Mouse (Mus musculus) heart, embryonic 13.5 days (tissue): Measurements from ENCODE around the gene Serpinb6b. TPM values are rescaled to one million over a fixed set of nuclear protein-coding genes. Genes with fewer than 3 reads are reported as not detected.

Experiments
- ATAC-seq: fragments of 200-750 bp; cut with Nextera tagmentation; 2 replicates; pipeline ENCODE4 v1.8.0; 2017; ENCODE audit warnings: moderate TSS enrichment; ENCODE audit not compliant: insufficient number of reproducible peaks, low FRiP score, low TSS enrichment; ENCODE audit errors: extremely low read depth
- H3K27ac ChIP-seq: fragments of 300-500 bp; sonication (generic); replicated peaks from 2 replicates; pipeline ENCODE4 v1.5.1; 2015; ENCODE audit warnings: moderate library complexity, mild to moderate bottlenecking, inconsistent platforms
- H3K27me3 ChIP-seq: fragments of 300-500 bp; sonication (generic); replicated peaks from 2 replicates; pipeline ENCODE4 v1.6.1; 2015; ENCODE audit warnings: mild to moderate bottlenecking, inconsistent platforms
- H3K36me3 ChIP-seq: fragments of 300-500 bp; sonication (generic); 2 replicates; pipeline ENCODE4 v1.6.1; 2015; ENCODE audit warnings: mild to moderate bottlenecking, inconsistent platforms
- H3K4me1 ChIP-seq: fragments of 300-500 bp; sonication (generic); 2 replicates; pipeline ENCODE4 v1.6.1; 2015; ENCODE audit warnings: inconsistent platforms
- H3K4me2 ChIP-seq: fragments of 300-500 bp; sonication (generic); 2 replicates; pipeline ENCODE4 v1.6.1; 2015; ENCODE audit warnings: inconsistent platforms, mild to moderate bottlenecking, moderate library complexity
- H3K4me3 ChIP-seq: fragments of 300-500 bp; sonication (generic); 2 replicates; pipeline ENCODE4 v1.5.1; 2015; ENCODE audit warnings: moderate library complexity, mild to moderate bottlenecking, inconsistent platforms
- H3K9ac ChIP-seq: fragments of 300-500 bp; sonication (generic); 2 replicates; pipeline ENCODE4 v1.6.1; 2015; ENCODE audit warnings: inconsistent platforms, mild to moderate bottlenecking, moderate library complexity
- H3K9me3 ChIP-seq: fragments of 300-500 bp; sonication (generic); 2 replicates; pipeline ENCODE4 v1.6.1; 2016; ENCODE audit warnings: inconsistent platforms
- whole genome bisulfite sequencing: fragments of 180-500 bp; shearing (Covaris S2); methylation state at CpG from one replicate; pipeline ENCODE4 v1.1.7; 2015; ENCODE audit warnings: mixed read lengths; 5-methylcytosine and 5-hydroxymethylcytosine counted together
- polyA plus RNA-seq: library from polyadenylated mRNA; unstranded; fragments of >200 nt; fragmentation: Nextera tagmentation; extraction: Ambion mirVana; gene quantifications from 2 replicates; pipeline ENCODE4 v1.2.1, GENCODE M21; 2015

Gene Serpinb6b
- polyA plus RNA-seq, 1 experiment from 2014 or later = 18.0 TPM

- ATAC-seq = no peak
- Histone ChIP-seq H3K4me1 (peaks cover 26% of the 10 kb centered on the region), H3K36me3 (peaks cover 23% of the 10 kb centered on the region), H3K27ac (no peak overlapping the region; the same call in 1 of the 2 replicates), H3K27me3 (no peaks in the 10 kb centered on the region), H3K9me3 (no peaks in the 10 kb centered on the region), H3K9ac (0 out of 2 replicates have a peak overlapping the region, but pooled peaks have one; percentile 83), H3K4me3 (no peak overlapping the region), H3K4me2 (peak overlapping the region; percentile 76)
- WGBS = 63% methylated on average over 2 of the region's 2 CpGs
Measured at GRCm38 (mm10) chr13:33005501-33006075, 40.6 kb downstream of the Serpinb6b start.

- 69% methylated on average over 3 of the region's 3 CpGs for WGBS
- Histone ChIP-seq H3K27ac (no peak overlapping the region), H3K4me2 (no peak overlapping the region), H3K9ac (no peak overlapping the region), H3K4me3 (no peak overlapping the region), H3K36me3 (peaks cover 26% of the 10 kb centered on the region), H3K27me3 (no peaks in the 10 kb centered on the region), H3K9me3 (no peaks in the 10 kb centered on the region), H3K4me1 (peaks cover 26% of the 10 kb centered on the region)
- no peak for ATAC-seq
Measured at GRCm38 (mm10) chr13:33006555-33006954, 41.5 kb downstream of the Serpinb6b start.

GRCm38 (mm10) chr13:33012395-33012794, 47.4 kb downstream of the Serpinb6b start:
- Histone ChIP-seq H3K9me3 (no peaks in the 10 kb centered on the region), H3K4me1 (no peaks in the 10 kb centered on the region), H3K4me2 (no peak overlapping the region), H3K27ac (no peak overlapping the region), H3K27me3 (no peaks in the 10 kb centered on the region), H3K9ac (no peak overlapping the region), H3K4me3 (no peak overlapping the region), H3K36me3 (peaks cover 52% of the 10 kb centered on the region)
- ATAC-seq = no peak
- WGBS = 45% methylated on average over 1 of the region's 1 CpGs

- Histone ChIP-seq H3K9ac (no peak overlapping the region), H3K4me3 (no peak overlapping the region), H3K9me3 (no peaks in the 10 kb centered on the region), H3K36me3 (peaks cover 50% of the 10 kb centered on the region), H3K4me2 (no peak overlapping the region), H3K27ac (no peak overlapping the region), H3K4me1 (no peaks in the 10 kb centered on the region), H3K27me3 (no peaks in the 10 kb centered on the region)
- ATAC-seq = no peak
- WGBS = 62% methylated on average over 2 of the region's 2 CpGs
Measured at GRCm38 (mm10) chr13:33013271-33013670, 48.3 kb downstream of the Serpinb6b start.

GRCm38 (mm10) chr13:33022371-33022770, 57.4 kb downstream of the Serpinb6b start:
- Histone ChIP-seq H3K9ac (no peak overlapping the region), H3K36me3 (0 out of 2 replicates have a peak, but pooled peaks cover 3% of the 10 kb centered on the region), H3K27me3 (no peaks in the 10 kb centered on the region), H3K4me1 (peaks cover 6% of the 10 kb centered on the region; the same call in 1 of the 2 replicates), H3K27ac (no peak overlapping the region), H3K4me3 (no peak overlapping the region), H3K4me2 (no peak overlapping the region), H3K9me3 (peaks cover 7% of the 10 kb centered on the region)
- WGBS = 79% methylated on average over 1 of the region's 1 CpGs
- no peak for ATAC-seq

GRCm38 (mm10) chr13:33026427-33027057, 61.5 kb downstream of the Serpinb6b start:
- Histone ChIP-seq H3K4me1 (peaks cover 27% of the 10 kb centered on the region), H3K9ac (no peak overlapping the region), H3K9me3 (no peaks in the 10 kb centered on the region), H3K27me3 (no peaks in the 10 kb centered on the region), H3K27ac (no peak overlapping the region), H3K36me3 (no peaks in the 10 kb centered on the region), H3K4me2 (no peak overlapping the region), H3K4me3 (no peak overlapping the region)
- WGBS = 57% methylated on average over 1 of the region's 1 CpGs
- ATAC-seq = no peak

- WGBS = 77% methylated on average over 2 of the region's 2 CpGs
- ATAC-seq = no peak
- Histone ChIP-seq H3K4me2 (no peak within 1 kb of the TSS), H3K9ac (no peak within 1 kb of the TSS), H3K4me1 (peaks cover 27% of the 10 kb centered on the region), H3K4me3 (no peak within 1 kb of the TSS), H3K9me3 (no peaks in the 10 kb centered on the region), H3K36me3 (no peaks in the 10 kb centered on the region), H3K27me3 (no peaks in the 10 kb centered on the region), H3K27ac (no peak within 1 kb of the TSS)
Measured at GRCm38 (mm10) chr13:33027244-33027643, 62.2 kb downstream of the Serpinb6b start, which contains the start of gene Serpinb9b. Gene Serpinb9b (plus strand): TSS chr13:33027416.

GRCm38 (mm10) chr13:33028146-33028545, 63.1 kb downstream of the Serpinb6b start:
- H3K4me2 ChIP-seq = no peak overlapping the region
- peaks cover 27% of the 10 kb centered on the region for H3K4me1 ChIP-seq
- no peak overlapping the region for H3K27ac ChIP-seq
- no peak overlapping the region for H3K9ac ChIP-seq
- H3K27me3 ChIP-seq = no peaks in the 10 kb centered on the region
- H3K36me3 ChIP-seq = no peaks in the 10 kb centered on the region
- WGBS = 29% methylated on average over 2 of the region's 2 CpGs
- no peak overlapping the region for H3K4me3 ChIP-seq
- no peak for ATAC-seq
- no peaks in the 10 kb centered on the region for H3K9me3 ChIP-seq

- 0 out of 2 replicates have a peak, but pooled peaks have one; percentile 14 for ATAC-seq
- no peak overlapping the region for H3K27ac ChIP-seq
- 25% methylated on average over 2 of the region's 2 CpGs for WGBS
Measured at GRCm38 (mm10) chr13:33028550-33028949, 63.5 kb downstream of the Serpinb6b start.

More at GRCm38 (mm10) chr13:33028550-33028949, 63.5 kb downstream of the Serpinb6b start:
- Histone ChIP-seq H3K4me2 (no peak overlapping the region), H3K27me3 (no peaks in the 10 kb centered on the region), H3K36me3 (no peaks in the 10 kb centered on the region), H3K9ac (no peak overlapping the region), H3K9me3 (no peaks in the 10 kb centered on the region), H3K4me3 (no peak overlapping the region), H3K4me1 (peaks cover 27% of the 10 kb centered on the region)

Other genes with a start within 250 kb of the Serpinb6b start
- gene Mylk4, start 181.3 kb upstream of the Serpinb6b start, polyA plus RNA-seq = 0.28 and 0.45 TPM in 2 replicates
- gene Wrnip1, start 163.2 kb upstream of the Serpinb6b start, polyA plus RNA-seq = 19.1 and 19.4 TPM in 2 replicates
- gene D930007J09Rik, start 162.4 kb upstream of the Serpinb6b start, polyA plus RNA-seq = not detected in 2 replicates
- 4.8 and 6.3 TPM in 2 replicates for gene Serpinb1a, start 114.0 kb upstream of the Serpinb6b start, polyA plus RNA-seq
- gene Serpinb1c, start 67.0 kb upstream of the Serpinb6b start, polyA plus RNA-seq = 0.20 and 0.22 TPM in 2 replicates
- 7.8 and 8.2 TPM in 2 replicates for gene Serpinb9, start 38.0 kb downstream of the Serpinb6b start, polyA plus RNA-seq
- gene Serpinb9b, start 62.2 kb downstream of the Serpinb6b start, polyA plus RNA-seq = 0.65 and 0.78 TPM in 2 replicates
- gene Serpinb1b, start 113.4 kb downstream of the Serpinb6b start, polyA plus RNA-seq = not detected in 2 replicates
- not detected in 2 replicates for gene Serpinb9c, start 194.5 kb downstream of the Serpinb6b start, polyA plus RNA-seq
- not detected in 2 replicates for gene Serpinb9d, start 227.8 kb downstream of the Serpinb6b start, polyA plus RNA-seq